Mouse (Mus musculus): Measurements from ENCODE around the gene Zfp955b.
"Not testable (repeated sequence)": the region's sequence is repeated elsewhere in the genome, so short reads cannot be mapped to it uniquely, and the experiment has no call there.

DNA sequence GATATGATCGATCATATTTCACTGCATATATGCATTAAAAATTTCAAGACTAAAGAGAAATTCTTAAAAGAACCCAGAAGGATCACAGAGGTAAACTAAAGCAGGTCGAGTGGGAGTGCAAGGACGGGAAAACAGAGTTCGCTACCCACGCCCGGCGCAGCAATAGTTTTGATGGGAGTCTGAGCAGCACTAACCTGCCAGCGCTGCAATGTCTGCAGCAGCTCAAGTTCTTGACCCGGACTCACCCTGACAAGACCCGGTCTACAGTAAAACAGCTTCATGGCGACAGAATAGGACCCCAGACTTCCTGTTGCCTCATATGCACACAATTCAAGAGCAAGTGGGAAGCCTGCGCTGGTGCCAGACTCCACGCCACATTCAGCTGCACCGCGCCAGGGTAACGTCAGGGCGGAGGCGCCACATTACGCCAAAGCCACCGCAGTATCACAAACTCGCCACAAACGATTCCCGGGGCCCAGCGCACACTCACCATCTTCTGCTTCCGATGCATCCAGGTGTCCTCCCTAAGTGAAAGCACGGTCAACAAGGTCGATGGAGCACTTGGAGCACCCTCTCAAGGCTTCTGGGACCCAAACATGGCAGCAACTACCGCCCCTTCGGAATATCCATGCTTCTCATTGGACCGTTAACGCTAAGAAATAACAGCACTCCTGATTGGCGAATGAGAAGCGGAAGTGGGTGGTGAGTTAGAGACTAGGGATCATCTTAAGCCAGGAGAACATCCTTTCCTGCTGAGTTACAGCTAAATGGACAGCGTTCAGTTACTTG is 34.6 kb upstream of the Zfp955b start, which contains the start of gene Zfp955a:
- not testable (repeated sequence) for TF ChIP-seq POLR2A (IDR thresholded peaks at IDR 0.05; ENCODE audit: extremely low read depth, insufficient read depth, low read length); CTCF (IDR thresholded peaks at IDR 0.05; ENCODE audit: low read depth, low read length)
